Mouse (Mus musculus): ENCODE measurements around the gene Utp4. TPM values are rescaled to one million over a fixed set of nuclear protein-coding genes. Genes with fewer than 3 reads are reported as not detected.
A peak's percentile ranks its signal among the peaks of the same experiment; 100 is the strongest.

The Utp4 gene
- total RNA-seq, 4 experiments from 2014 or later, result 38.8 to 43.1 (median 42.6) TPM

GRCm38 (mm10) chr8:106937081-106937800, 43.8 kb downstream of the Utp4 start:
- no peak for DNase-seq

GRCm38 (mm10) chr8:106941806-106942205, 48.4 kb downstream of the Utp4 start:
- DNase-seq, result no peak

- DNase-seq, result peak; percentile 56
These were observed 50.5 kb downstream of the Utp4 start for GRCm38 (mm10) chr8:106943874-106944418.

- DNase-seq, result no peak
These were observed 51.3 kb downstream of the Utp4 start for GRCm38 (mm10) chr8:106944756-106945155.

- no peak for DNase-seq
These were observed 55.3 kb downstream of the Utp4 start for GRCm38 (mm10) chr8:106948678-106949243.

- DNase-seq, result no peak
These were observed 58.3 kb downstream of the Utp4 start for GRCm38 (mm10) chr8:106951707-106952106.

- no peak for DNase-seq
These were observed 60.1 kb downstream of the Utp4 start for GRCm38 (mm10) chr8:106953571-106953970.

GRCm38 (mm10) chr8:106957086-106957485, 63.6 kb downstream of the Utp4 start:
- no peak for DNase-seq

GRCm38 (mm10) chr8:106958212-106958611, 64.8 kb downstream of the Utp4 start:
- no peak for DNase-seq

- no peak for DNase-seq
These were observed 66.2 kb downstream of the Utp4 start for GRCm38 (mm10) chr8:106959626-106960025.

- no peak for DNase-seq
These were observed 68.9 kb downstream of the Utp4 start for GRCm38 (mm10) chr8:106962322-106962721.

- no peak for DNase-seq
These were observed 69.9 kb downstream of the Utp4 start for GRCm38 (mm10) chr8:106963365-106963764.

GRCm38 (mm10) chr8:106964573-106964972, 71.1 kb downstream of the Utp4 start:
- DNase-seq, result no peak

- DNase-seq, result no peak
These were observed 76.5 kb downstream of the Utp4 start for GRCm38 (mm10) chr8:106969964-106970363.

GRCm38 (mm10) chr8:106971916-106972315, 78.5 kb downstream of the Utp4 start:
- DNase-seq, result no peak

Other genes with a start within 250 kb of the Utp4 start
- gene Tango6, start 210.6 kb upstream of the Utp4 start, total RNA-seq (2022), result 10 to 100 TPM; 10.2 to 14.2 (median 12.4) TPM
- gene Has3, start 23.4 kb upstream of the Utp4 start, total RNA-seq (2022), result under 1 TPM; 0.14 to 0.62 (median 0.56) TPM
- 10 to 100 TPM; 36.2 to 42.9 (median 38.8) TPM for gene Sntb2, start 42.1 kb downstream of the Utp4 start, total RNA-seq (2022)
- gene Vps4a, start 137.6 kb downstream of the Utp4 start, total RNA-seq (2022), result 100 to 1,000 TPM in 3 of 4 experiments, 10 to 100 TPM in 1; 98.3 to 108 (median 103) TPM
- gene Pdf, start 155.0 kb downstream of the Utp4 start, total RNA-seq (2022), result 10 to 100 TPM; 64.2 to 73.1 (median 71.8) TPM
- gene Cog8, start 163.1 kb downstream of the Utp4 start, total RNA-seq (2022), result 10 to 100 TPM; 41.1 to 46.6 (median 44.1) TPM
- gene Nip7, start 163.2 kb downstream of the Utp4 start, total RNA-seq (2022), result 10 to 100 TPM; 46.5 to 53.0 (median 48.8) TPM
- gene Tmed6, start 172.0 kb downstream of the Utp4 start, total RNA-seq (2022), result not detected
- gene Terf2, start 202.9 kb downstream of the Utp4 start, total RNA-seq (2022), result 10 to 100 TPM; 20.6 to 38.9 (median 30.3) TPM